Mouse (Mus musculus) gastrocnemius, postnatal 25 days (tissue): ENCODE measurements around the gene Klf6. TPM values are rescaled to one million over a fixed set of nuclear protein-coding genes. Genes with fewer than 3 reads are reported as not detected.
A peak's percentile ranks its signal among the peaks of the same experiment; 100 is the strongest.

Source experiments
- DNase-seq: peaks from one replicate; pipeline ENCODE4 v3.0.0; 2022
- total RNA-seq, 2 experiments: library from RNA; stranded (reverse); gene quantifications; 1 replicate in 1 of 2; 2 replicates in 1 of 2; pipeline ENCODE4 v1.2.3; 2021

The Klf6 gene
- total RNA-seq, 2 experiments from 2014 or later = 22.0 to 23.9 TPM

DNA sequence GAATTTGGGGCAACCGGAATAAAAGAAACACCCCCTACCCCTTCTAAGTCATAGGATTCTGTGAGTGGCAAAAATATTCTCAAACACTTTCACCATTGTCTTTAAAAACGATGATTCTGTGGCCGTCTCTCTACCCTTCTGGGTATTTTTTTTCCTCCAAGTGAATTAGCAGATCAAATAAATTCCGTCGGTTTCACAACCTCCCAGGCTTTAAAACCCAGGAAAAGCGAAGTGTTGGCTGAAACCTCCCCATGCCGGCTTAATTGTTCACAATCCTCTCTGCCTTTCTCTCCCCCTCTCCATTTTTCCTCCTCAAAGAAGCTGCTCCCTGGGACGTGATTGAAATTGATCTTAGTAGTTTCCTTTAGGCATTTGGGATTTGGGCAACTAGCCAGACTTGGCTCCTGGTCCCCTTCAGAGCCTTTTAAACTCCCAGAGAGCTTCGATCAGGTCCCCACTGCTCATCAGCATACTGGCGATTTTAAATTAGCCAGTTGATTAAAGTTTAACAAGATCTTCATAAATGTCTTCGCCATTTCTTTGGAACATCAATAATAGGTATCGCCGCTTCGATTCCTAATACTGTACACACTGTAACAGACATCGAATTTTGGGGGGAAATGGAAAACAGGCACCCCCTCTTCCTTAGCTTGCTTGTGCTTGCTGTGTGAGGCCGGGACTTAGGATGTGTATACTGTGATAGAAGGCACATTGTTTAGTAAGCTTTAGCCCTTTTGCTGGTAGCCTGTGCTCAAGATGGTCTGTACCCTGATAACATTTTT is 1.5 kb downstream of the Klf6 start:
- peak; percentile 21 for DNase-seq

- peak; percentile 23 for DNase-seq
These were observed 2.2 kb downstream of the Klf6 start for GRCm38 (mm10) chr13:5863408-5863891.

- peak; percentile 10 for DNase-seq
These were observed 3.2 kb downstream of the Klf6 start for GRCm38 (mm10) chr13:5864265-5865097.

- peak; percentile 13 for DNase-seq
These were observed 3.8 kb downstream of the Klf6 start for GRCm38 (mm10) chr13:5865098-5865415.

- DNase-seq = no peak
These were observed 4.8 kb downstream of the Klf6 start for GRCm38 (mm10) chr13:5866091-5866490.

GRCm38 (mm10) chr13:5866532-5866931 is 5.2 kb downstream of the Klf6 start:
- DNase-seq = no peak

GRCm38 (mm10) chr13:5868376-5868775 is 7.1 kb downstream of the Klf6 start:
- DNase-seq = no peak

DNA sequence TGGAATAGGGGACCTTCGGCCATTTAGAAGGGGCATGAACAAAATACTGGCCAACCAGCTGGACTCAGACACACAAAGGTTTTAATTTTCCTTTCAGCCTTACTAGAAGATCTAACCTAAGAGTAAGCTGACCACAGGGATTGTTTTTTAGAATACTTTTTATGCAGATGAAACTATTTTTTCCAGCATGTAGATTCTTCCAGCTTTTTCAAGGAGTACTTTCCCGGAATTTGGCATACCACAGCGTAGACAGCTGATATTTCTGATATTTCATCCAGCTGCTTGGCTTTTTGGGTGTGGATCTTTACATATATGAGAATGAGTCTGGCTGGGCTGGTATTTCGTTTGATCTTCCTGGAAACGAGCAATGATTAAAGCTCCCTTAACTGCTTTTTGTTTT is 8.2 kb downstream of the Klf6 start:
- DNase-seq = no peak

- peak; percentile 39 for DNase-seq
These were observed 8.6 kb downstream of the Klf6 start for GRCm38 (mm10) chr13:5869842-5870241.

GRCm38 (mm10) chr13:5870382-5871272 is 9.3 kb downstream of the Klf6 start:
- DNase-seq = peak; percentile 77

- no peak for DNase-seq
These were observed 10.1 kb downstream of the Klf6 start for GRCm38 (mm10) chr13:5871414-5871813.

- no peak for DNase-seq
These were observed 12.4 kb downstream of the Klf6 start for GRCm38 (mm10) chr13:5873681-5874080.

- DNase-seq = no peak
These were observed 14.2 kb downstream of the Klf6 start for GRCm38 (mm10) chr13:5875478-5875877.

- DNase-seq = no peak
These were observed 17.5 kb downstream of the Klf6 start for GRCm38 (mm10) chr13:5878748-5879147.

- no peak for DNase-seq
These were observed 25.5 kb downstream of the Klf6 start for GRCm38 (mm10) chr13:5886810-5887209.

DNA sequence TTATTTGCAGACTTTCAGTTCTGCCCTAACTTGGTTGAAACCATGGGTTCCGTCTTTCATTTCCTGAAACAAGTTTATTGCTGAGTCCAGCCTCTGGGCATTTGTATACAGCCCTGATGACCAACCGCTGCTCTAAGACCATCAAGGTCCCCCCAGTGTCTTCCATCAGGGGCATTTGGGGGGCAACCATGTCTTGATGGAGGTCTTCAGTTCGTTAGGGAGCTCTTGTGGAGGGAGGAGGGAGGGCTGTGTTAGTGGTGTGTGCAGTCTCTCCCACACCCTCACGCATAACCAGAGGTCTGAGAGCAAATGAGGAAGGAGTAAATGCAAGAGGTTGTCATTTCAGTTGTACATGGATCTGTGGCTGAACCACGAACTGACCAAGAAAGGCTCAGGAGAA is 26.9 kb downstream of the Klf6 start:
- peak; percentile 5 for DNase-seq

GRCm38 (mm10) chr13:5888731-5889130 is 27.4 kb downstream of the Klf6 start:
- no peak for DNase-seq

- DNase-seq = no peak
These were observed 28.8 kb downstream of the Klf6 start for GRCm38 (mm10) chr13:5890035-5890434.

GRCm38 (mm10) chr13:5892684-5893447 is 31.6 kb downstream of the Klf6 start:
- DNase-seq = no peak

DNA sequence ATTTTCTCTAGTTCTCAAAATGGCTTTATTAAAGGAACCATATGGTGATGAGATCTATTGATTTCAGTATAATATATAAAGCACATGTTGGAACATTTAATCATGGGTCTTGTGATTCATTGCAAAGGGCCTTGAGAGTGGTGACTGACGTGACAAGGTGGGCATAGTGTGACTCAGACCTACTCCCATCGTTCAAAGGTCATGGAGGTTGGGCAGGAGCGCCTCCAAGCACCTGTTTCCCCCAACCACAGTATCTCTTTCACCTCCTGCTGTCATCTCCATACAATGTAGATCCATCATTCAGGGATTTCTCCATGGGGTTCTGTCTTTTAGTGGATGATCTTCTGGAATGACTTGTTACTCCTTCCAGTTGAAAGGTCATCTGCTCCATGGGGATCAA is 33.6 kb downstream of the Klf6 start:
- DNase-seq = no peak

DNA sequence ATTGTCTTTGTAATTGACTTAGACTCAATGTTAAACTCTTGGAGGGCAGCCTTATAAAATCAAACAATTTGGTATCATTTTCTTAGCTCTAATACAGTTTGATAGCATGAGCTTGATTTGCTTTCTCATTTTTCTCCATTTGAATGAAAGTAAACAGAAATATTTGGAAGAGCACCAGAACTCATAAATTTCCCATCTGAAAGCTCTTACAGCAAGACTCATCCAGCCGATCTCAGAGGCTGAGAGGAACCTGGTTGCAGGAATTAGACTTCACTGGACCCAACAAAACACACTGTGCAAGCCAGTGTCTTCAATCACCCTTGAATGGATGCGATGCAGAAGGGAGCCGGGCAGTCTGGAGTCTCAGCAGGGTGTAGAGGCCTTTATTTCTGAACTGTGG is 34.6 kb downstream of the Klf6 start:
- DNase-seq = no peak
